Mouse (Mus musculus) macrophage (primary cell): ENCODE results near the gene Abcg1. TPM values are rescaled to one million over a fixed set of nuclear protein-coding genes. Genes with fewer than 3 reads are reported as not detected.

Source experiments
- H3K27ac ChIP-seq: fragments of 350-480 bp; formaldehyde crosslinking; 2 replicates; pipeline ENCODE4 v1.9.0; 2021
- H3K36me3 ChIP-seq: fragments of 350-480 bp; formaldehyde crosslinking; 2 replicates; pipeline ENCODE4 v1.9.0; 2021; ENCODE audit errors: inconsistent target
- H3K4me3 ChIP-seq: fragments of 350-480 bp; formaldehyde crosslinking; 2 replicates; pipeline ENCODE4 v1.9.0; 2021; ENCODE audit errors: inconsistent target
- H3K79me2 ChIP-seq: fragments of 350-480 bp; formaldehyde crosslinking; 2 replicates; pipeline ENCODE4 v1.9.0; 2021; ENCODE audit errors: inconsistent target
- WGBS: methylation state at CpG from one replicate; pipeline ENCODE4 v1.1.7; 2026; ENCODE audit warnings: inconsistent platforms; ENCODE audit not compliant: missing documents; 5-methylcytosine and 5-hydroxymethylcytosine counted together
- polyA plus RNA-seq: library from polyadenylated mRNA; stranded (reverse); fragments of 250-400 nt; gene quantifications from 3 replicates; pipeline ENCODE4 v1.2.4, GENCODE M21; 2018; ENCODE audit warnings: inconsistent platforms

Abcg1 gene
- polyA plus RNA-seq, 1 experiment from 2014 or later = 132 TPM

DNA sequence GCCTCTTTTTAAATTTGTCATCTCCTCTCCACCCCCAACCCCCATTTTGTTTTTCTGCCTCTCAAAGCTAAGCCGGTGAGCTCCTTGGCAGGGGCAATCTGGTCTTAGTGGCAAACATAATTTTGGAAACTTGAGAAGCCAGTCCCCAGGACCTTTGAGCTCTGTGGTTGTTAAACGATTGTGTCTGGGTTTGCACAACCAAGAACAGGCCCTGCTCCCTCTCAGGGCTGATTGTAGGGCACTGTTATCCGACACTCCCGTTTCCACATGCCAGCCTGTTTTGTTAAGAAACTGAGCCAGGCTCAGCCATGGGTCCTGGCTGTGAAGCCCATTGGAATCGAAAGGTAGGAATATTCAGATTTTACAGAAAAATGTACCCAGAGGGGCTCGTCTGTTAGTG lies 8.6 kb downstream of the Abcg1 start:
- Histone ChIP-seq H3K36me3 (peaks cover 76% of the 10 kb centered on the region), H3K79me2 (peaks cover 100% of the 10 kb centered on the region), H3K4me3 (no peak overlapping the region), H3K27ac (no peak overlapping the region)
- WGBS = 95% methylated on average over 6 of the region's 6 CpGs

DNA sequence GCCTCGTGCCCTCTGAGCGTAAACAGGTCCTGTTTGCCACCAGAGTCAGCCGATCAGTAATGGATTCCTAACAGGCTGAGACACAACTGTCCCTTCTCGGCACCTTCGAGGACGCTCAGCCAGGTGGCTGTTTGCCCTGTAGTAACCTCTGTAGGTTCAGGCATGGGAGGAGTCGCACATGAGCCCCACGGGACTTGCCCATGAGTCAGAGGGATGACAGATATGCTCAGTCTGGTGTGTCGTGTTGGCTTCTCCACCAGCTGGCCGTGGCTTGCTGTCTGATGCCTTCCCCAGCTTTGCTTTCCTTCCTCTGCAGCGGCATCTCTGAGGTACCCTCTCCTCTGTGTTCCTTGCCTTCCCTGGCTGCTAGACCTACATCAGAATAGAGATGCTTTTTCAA lies 9.6 kb downstream of the Abcg1 start:
- Histone ChIP-seq H3K4me3 (no peak overlapping the region), H3K36me3 (peaks cover 81% of the 10 kb centered on the region)
- 83% methylated on average over 11 of the region's 11 CpGs for WGBS

DNA sequence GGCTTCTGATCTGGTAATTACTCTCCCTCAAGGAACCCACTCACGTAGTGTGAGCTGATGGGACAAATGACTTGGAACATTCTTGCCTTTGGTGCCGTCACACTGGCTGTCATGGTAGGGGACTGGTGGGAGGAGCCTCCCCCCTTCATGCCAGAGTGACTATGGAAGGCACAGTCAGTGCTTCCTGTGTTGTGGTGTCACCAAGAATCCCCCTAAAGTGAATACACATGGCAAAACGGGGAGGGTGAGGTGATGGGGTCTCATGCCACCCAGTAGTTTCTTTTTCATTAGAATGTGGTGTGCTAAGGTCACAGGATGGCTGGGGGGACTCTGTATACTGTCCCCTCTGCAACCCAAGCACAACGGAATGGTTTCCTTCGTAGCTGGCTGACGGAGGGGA lies 11.6 kb downstream of the Abcg1 start:
- Histone ChIP-seq H3K27ac (no peak overlapping the region), H3K4me3 (no peak overlapping the region), H3K79me2 (peaks cover 100% of the 10 kb centered on the region), H3K36me3 (peaks cover 70% of the 10 kb centered on the region)
- 84% methylated on average over 6 of the region's 6 CpGs for WGBS

More for the DNA sequence above, 9.6 kb downstream of the Abcg1 start:
- Histone ChIP-seq H3K27ac (no peak overlapping the region), H3K79me2 (peaks cover 100% of the 10 kb centered on the region)

DNA sequence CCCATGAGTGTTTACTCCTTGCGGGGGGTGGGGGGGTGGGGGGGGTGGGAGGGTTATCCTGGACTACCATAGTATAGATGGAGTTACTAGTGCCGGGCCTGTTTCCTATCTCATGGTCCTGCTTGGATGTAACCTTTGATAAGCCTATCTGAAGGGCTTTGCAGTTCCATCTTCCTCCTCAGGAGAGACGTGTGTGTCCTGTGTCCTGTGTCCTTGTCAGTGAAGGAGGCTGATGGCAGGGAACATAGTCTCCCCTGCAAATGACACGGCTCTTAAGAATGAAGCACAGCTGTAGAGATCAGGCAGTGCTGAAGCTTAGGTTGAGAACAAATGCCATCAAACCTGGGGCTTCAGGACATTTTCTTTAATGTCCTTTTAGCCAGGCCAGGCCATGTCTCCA lies 12.4 kb downstream of the Abcg1 start:
- H3K4me3 ChIP-seq = no peak overlapping the region
- no peak overlapping the region for H3K27ac ChIP-seq
- peaks cover 100% of the 10 kb centered on the region for H3K79me2 ChIP-seq
- 94% methylated on average over 3 of the region's 4 CpGs for WGBS
- peaks cover 62% of the 10 kb centered on the region for H3K36me3 ChIP-seq

DNA sequence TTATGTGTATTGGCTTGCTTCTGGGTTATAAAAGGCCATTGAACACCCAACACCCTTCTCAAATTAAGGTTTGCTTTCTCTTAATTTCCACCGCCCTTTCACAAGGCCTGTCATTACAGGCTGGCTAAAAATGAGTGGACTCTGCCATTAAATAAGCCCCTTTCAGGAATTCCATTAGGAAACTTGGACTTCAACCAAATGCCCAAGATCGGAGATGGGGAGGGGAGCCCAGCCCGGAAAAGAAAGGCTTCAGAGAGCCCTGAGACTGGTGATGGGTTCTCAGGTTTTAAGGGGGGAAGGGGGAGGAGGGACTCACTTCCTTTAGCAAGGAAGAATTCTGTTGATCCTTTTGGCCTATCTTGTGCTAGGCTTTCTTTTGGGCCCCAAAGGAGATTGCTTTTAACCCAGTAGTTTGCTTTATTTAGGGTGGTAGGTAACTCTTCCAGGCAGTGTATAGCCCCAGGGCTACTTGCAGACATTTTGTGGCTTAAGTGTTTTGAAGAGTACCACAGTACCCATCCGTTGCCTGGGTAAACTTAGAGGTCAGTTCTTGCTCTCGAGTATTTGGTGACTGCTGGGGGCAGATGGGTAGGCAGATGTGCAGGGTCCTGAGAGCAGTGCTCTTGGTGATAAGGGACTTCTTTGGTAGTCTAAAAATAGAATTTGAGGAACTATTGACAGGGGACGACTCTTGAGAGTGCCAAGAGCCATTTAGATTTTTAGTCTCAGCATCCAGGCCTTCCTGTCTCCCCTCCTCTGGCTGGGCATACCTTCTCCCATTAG lies 13.1 kb downstream of the Abcg1 start:
- 26% methylated on average over 5 of the region's 6 CpGs for WGBS
- Histone ChIP-seq H3K4me3 (no peak overlapping the region), H3K27ac (0 out of 2 replicates have a peak overlapping the region, but pooled peaks have one; percentile 5), H3K79me2 (peaks cover 100% of the 10 kb centered on the region), H3K36me3 (peaks cover 56% of the 10 kb centered on the region)

DNA sequence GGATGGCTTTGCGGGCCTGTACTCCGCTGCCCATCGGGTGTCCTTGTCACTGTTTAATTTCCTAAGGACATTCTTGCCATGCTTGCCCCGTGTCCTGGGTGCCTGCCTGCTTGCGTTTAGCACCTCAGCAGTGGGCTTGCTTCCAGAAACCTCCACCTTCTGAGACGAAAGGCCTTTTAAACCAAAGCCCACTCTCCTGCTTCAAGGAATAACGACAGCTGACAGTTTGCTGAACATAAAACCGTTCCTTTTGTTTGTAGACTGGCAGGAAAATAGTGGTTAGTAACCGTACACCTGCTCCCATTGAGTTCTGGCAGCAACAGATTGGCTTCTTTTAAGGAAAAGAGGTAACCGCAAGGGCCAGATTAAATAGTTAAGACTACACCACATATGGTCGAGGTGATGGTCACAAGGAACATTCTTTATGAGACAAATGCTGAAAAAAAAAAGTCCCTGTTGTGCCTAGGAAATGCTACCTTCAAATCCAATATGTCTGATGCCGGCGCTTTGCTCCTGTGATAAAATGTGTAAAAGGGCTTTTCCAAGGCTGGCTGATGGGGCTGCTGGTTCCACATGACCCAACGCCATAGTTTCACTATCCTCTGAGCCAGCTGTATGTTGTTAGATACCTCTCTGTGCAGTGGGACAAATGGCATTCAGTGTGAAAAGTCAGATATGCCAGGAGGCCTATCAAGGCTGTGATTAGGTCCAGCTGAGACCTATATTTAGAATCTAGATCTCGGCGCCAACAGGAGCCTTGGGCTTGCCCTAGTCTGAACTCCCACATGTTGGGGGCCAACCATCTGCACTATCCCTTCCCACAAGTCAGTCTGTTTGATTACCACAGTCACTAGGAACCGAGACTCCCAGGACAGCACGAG lies 14.2 kb downstream of the Abcg1 start:
- WGBS = 43% methylated on average over 18 of the region's 18 CpGs
- 0 out of 2 replicates have a peak overlapping the region, but pooled peaks have one; percentile 5 for H3K27ac ChIP-seq

DNA sequence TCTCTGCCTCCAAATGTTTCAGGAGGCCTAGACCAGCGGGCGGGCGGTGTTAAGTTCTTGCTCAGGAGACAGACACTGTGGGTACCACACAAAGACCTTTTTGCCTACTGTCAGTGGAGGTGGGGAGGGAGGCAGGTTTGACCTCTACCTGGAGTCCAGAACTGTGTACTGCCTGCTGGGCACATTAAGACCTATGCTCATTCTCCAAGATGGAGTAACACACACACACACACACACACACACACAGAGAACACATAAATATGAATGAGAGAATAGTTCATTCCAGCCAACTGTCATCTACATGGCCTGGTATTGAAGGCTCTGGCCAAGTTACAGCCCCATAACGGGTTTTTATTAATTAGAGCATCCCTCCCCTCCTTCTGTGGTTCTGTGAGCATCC lies 15.4 kb downstream of the Abcg1 start:
- Histone ChIP-seq H3K27ac (no peak overlapping the region), H3K79me2 (peaks cover 100% of the 10 kb centered on the region), H3K36me3 (peaks cover 39% of the 10 kb centered on the region), H3K4me3 (no peak overlapping the region)
- 68% methylated on average over 4 of the region's 4 CpGs for WGBS

More for the DNA sequence above, 14.2 kb downstream of the Abcg1 start:
- peaks cover 45% of the 10 kb centered on the region for H3K36me3 ChIP-seq
- H3K79me2 ChIP-seq = peaks cover 100% of the 10 kb centered on the region
- H3K4me3 ChIP-seq = no peak overlapping the region

DNA sequence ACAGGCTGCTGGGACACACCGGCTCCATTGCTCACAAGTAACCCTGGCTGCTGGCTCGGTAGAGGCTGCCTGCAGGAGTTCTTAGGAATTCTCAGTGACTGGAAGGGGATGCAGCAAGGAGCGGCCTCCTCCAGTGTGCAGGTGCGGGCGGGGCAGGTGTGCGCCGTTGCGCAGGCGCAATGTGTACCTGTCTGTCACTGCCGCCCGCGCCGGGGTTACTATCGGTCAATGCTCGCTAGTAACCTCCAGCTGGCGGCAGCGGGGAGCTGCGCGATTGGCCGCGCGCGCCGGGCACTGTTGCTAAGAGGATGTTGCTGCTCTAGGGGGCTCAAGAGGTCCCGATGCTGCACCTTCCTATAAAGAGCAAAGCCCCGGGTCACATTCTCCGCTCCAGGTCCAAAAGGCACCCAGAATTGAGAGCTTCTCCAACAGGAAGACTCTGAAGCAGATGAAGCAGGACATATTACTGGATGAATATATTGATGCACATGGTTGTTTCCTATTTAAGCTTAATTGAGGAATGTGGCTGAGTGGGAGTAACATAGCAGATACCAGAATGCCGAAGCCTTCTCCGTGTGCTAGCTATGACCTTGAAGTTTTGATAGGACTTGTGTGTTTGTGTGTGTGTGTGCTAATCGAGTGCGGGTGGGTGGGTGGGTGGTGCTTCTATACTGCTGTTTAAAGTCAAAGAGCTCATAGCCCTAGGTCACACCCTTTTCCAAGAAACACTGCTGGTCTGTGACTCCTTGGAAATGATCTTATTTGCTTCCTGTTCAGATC lies 16.0 kb downstream of the Abcg1 start:
- Histone ChIP-seq H3K36me3 (peaks cover 39% of the 10 kb centered on the region), H3K4me3 (no peak overlapping the region), H3K27ac (0 out of 2 replicates have a peak overlapping the region, but pooled peaks have one; percentile 12), H3K79me2 (peaks cover 100% of the 10 kb centered on the region)
- WGBS = 24% methylated on average over 31 of the region's 31 CpGs

DNA sequence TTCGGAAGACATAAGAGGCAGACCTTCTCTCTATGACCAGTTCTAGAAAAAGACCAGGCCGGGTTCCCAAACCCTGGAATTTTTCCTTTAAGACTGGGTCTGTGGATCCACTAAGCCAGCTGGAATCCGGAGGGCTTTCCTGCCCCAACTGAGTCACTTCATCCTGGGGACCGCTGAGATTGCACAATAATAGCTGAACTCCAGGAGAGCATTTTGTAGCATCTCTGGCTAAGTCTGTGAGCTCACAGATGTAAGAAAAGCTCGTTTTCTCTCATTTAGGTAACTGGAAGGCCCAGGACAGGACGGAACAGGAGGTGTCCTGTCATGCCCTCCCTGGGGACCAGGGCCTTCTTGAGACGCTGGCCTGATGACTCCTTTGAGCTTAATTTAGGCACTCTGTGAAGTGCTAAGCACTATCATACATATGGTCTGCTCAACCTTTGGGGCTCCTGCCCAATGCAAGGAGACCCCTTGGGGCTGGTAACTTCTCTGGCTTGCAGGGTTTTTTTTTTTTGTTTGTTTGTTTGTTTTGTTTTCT lies 16.6 kb downstream of the Abcg1 start:
- H3K4me3 ChIP-seq = no peak overlapping the region
- WGBS = 27% methylated on average over 7 of the region's 7 CpGs
- peak overlapping the region; percentile 12; the same call in 1 of the 2 replicates for H3K27ac ChIP-seq
- peaks cover 38% of the 10 kb centered on the region; the same call in 1 of the 2 replicates for H3K36me3 ChIP-seq
- peaks cover 100% of the 10 kb centered on the region for H3K79me2 ChIP-seq

DNA sequence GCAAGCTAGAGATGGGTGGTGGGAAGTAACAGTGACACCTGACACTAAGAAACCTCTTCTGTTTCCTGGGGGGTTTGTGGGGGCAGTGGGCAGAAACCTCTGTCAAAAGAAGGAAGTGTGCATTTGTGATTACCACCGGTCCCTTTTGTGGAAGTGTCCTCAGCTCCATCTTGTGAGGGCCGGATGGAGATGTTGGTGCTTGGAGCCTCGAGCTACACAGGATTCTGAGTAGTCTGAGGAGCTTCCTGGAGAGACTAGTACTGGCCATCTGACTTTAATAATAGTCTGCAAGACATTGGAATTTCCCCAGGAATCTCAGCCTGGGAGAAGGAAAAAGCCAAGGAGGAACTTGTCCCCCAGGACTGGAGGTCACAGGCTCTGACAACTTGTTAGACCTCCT lies 17.2 kb downstream of the Abcg1 start:
- Histone ChIP-seq H3K79me2 (peaks cover 100% of the 10 kb centered on the region), H3K36me3 (peaks cover 35% of the 10 kb centered on the region; the same call in 1 of the 2 replicates), H3K4me3 (no peak overlapping the region), H3K27ac (peak overlapping the region; percentile 27)
- 10% methylated on average over 3 of the region's 3 CpGs for WGBS

DNA sequence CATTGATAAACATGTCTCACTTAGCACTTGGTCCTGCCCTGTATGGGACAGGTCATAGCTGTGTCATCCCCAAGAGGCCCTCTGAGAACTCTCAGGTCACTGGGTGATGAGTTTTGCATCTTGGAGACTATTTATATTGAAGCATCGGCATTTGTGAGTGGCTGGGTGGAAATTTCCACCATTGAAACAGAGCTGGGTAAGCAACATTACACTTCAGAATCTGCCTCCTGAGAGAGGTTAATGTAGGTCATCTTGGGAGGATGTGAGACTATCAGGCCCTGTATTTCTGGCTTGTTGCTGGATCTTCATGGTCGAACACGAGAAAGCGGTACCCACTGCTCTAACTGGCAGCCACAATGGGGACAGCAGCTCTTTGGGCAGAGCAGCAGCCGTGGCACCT lies 18.0 kb downstream of the Abcg1 start:
- Histone ChIP-seq H3K79me2 (peaks cover 100% of the 10 kb centered on the region), H3K36me3 (peaks cover 35% of the 10 kb centered on the region; the same call in 1 of the 2 replicates), H3K27ac (peak overlapping the region; percentile 27), H3K4me3 (no peak overlapping the region)
- 51% methylated on average over 5 of the region's 5 CpGs for WGBS

DNA sequence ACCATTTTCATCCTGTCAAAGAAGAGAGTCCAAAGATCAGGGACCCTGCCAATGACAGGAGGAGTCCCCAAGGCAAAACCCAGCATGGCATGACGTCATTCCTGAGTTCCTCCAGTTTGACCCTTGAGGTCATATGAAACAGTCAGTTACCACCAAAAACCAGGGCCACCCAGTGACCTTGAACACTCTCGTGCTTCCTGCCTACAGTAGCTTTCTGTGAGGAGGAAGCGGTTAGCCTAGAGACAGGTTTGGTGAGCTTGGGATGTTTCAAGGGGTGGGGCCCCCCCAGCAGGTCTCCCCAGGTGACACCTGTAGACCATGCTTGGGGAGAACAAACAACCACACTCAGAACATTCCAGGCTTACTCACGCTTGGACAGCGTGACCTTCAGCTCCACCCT lies 20.1 kb downstream of the Abcg1 start:
- H3K36me3 ChIP-seq = peaks cover 29% of the 10 kb centered on the region
- 78% methylated on average over 5 of the region's 5 CpGs for WGBS
- no peak overlapping the region for H3K4me3 ChIP-seq
- peaks cover 100% of the 10 kb centered on the region for H3K79me2 ChIP-seq
- H3K27ac ChIP-seq = no peak overlapping the region

DNA sequence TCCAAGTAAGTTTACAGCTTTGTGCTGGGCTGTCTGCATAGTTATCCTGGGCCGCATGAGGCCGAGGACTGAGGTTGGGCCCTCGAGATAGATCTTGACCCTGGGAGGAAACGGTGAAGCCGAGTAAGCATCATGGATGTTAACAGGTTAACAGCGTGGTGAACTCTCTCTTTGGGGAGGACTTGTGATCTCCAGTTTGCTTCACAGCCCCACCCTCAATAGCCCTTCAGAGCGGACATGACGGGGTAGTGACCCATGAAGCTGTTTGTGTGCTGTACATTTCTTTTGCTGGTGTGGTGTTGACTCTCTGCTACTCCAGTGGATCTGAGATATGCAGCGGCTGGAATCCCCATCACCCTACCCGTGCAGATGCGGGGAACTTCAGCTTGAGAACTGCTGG lies 21.1 kb downstream of the Abcg1 start:
- Histone ChIP-seq H3K4me3 (no peak overlapping the region), H3K27ac (no peak overlapping the region), H3K36me3 (peaks cover 34% of the 10 kb centered on the region), H3K79me2 (peaks cover 100% of the 10 kb centered on the region)
- 98% methylated on average over 11 of the region's 11 CpGs for WGBS
